Mouse (Mus musculus): ENCODE results near the gene Mfsd5. TPM values are rescaled to one million over a fixed set of nuclear protein-coding genes. Genes with fewer than 3 reads are reported as not detected.
A peak's percentile ranks its signal among the peaks of the same experiment; 100 is the strongest.

Gene Mfsd5
- polyA plus RNA-seq, 1 experiment from 2014 or later, result 61.8 TPM

GRCm38 (mm10) chr15:102247252-102248130, 31.8 kb upstream of the Mfsd5 start:
- DNase-seq (ENCODE audit: low spot score) (no peak), ATAC-seq (ENCODE audit: low FRiP score) (peak; percentile 29; the same call in 1 of the 2 replicates)
- peak overlapping the region; percentile 67 for H3K9ac ChIP-seq
- no peaks in the 10 kb centered on the region for H3K9me3 ChIP-seq (ENCODE audit: control insufficient read depth, low read length)
- H3K4me1 ChIP-seq (replicated peaks; ENCODE audit: control insufficient read depth, insufficient read depth, low read length), result peaks cover 38% of the 10 kb centered on the region; the same call in 1 of the 2 replicates
- WGBS, result under 1% methylated on average over 58 of the region's 65 CpGs
- H3K4me2 ChIP-seq (replicated peaks), result peak overlapping the region; percentile 98
- H3K36me3 ChIP-seq (replicated peaks; ENCODE audit: control insufficient read depth, insufficient read depth), result no peaks in the 10 kb centered on the region
- peaks cover 64% of the 10 kb centered on the region for H3K27me3 ChIP-seq (ENCODE audit: control insufficient read depth, insufficient read depth, low read length)
- peak overlapping the region; percentile 84 for H3K27ac ChIP-seq
- H3K4me3 ChIP-seq (replicated peaks; ENCODE audit: low read length), result peak overlapping the region; percentile 48

- Histone ChIP-seq H3K9me3 (ENCODE audit: control insufficient read depth, low read length) (no peaks in the 10 kb centered on the region), H3K4me2 (replicated peaks) (peak overlapping the region; percentile 98), H3K27ac (no peak overlapping the region), H3K4me3 (replicated peaks; ENCODE audit: low read length) (peak overlapping the region; percentile 48), H3K36me3 (replicated peaks; ENCODE audit: control insufficient read depth, insufficient read depth) (no peaks in the 10 kb centered on the region), H3K27me3 (ENCODE audit: control insufficient read depth, insufficient read depth, low read length) (peaks cover 61% of the 10 kb centered on the region), H3K4me1 (replicated peaks; ENCODE audit: control insufficient read depth, insufficient read depth, low read length) (peaks cover 36% of the 10 kb centered on the region; the same call in 1 of the 2 replicates), H3K9ac (peak overlapping the region; percentile 67)
- 9% methylated on average over 8 of the region's 8 CpGs for WGBS
- ATAC-seq (ENCODE audit: low FRiP score) (no peak), DNase-seq (ENCODE audit: low spot score) (no peak)
Observed at GRCm38 (mm10) chr15:102248131-102248811, 31.0 kb upstream of the Mfsd5 start.

DNA sequence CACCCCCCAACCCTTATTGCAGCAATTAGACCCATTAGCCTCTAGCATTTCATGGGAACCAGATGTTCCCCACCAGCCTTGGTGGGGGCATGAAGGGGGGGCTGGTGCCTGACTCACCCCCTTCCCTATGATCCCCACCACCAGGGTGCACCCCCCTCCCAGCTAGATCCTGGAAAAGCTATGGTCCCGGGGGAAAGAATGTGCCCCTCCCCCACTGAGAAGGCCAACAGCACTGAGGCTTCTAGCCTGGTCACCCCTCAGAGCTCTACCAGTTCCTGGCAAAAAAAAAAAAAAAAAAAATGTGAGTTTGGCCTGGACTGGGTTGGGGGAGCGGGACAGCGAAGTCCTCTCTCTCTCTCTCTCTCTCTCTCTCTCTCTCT, 30.5 kb upstream of the Mfsd5 start:
- peak overlapping the region; percentile 30 for H3K4me2 ChIP-seq (replicated peaks)
- H3K9ac ChIP-seq, result no peak overlapping the region
- no peaks in the 10 kb centered on the region for H3K36me3 ChIP-seq (replicated peaks; ENCODE audit: control insufficient read depth, insufficient read depth)
- ATAC-seq (ENCODE audit: low FRiP score), result no peak
- H3K27ac ChIP-seq, result no peak overlapping the region
- DNase-seq (ENCODE audit: low spot score), result no peak
- peaks cover 31% of the 10 kb centered on the region; the same call in 1 of the 2 replicates for H3K4me1 ChIP-seq (replicated peaks; ENCODE audit: control insufficient read depth, insufficient read depth, low read length)
- WGBS, result 12% methylated on average over 2 of the region's 3 CpGs
- peaks cover 56% of the 10 kb centered on the region for H3K27me3 ChIP-seq (ENCODE audit: control insufficient read depth, insufficient read depth, low read length)
- no peaks in the 10 kb centered on the region for H3K9me3 ChIP-seq (ENCODE audit: control insufficient read depth, low read length)
- no peak overlapping the region for H3K4me3 ChIP-seq (replicated peaks; ENCODE audit: low read length)

DNA sequence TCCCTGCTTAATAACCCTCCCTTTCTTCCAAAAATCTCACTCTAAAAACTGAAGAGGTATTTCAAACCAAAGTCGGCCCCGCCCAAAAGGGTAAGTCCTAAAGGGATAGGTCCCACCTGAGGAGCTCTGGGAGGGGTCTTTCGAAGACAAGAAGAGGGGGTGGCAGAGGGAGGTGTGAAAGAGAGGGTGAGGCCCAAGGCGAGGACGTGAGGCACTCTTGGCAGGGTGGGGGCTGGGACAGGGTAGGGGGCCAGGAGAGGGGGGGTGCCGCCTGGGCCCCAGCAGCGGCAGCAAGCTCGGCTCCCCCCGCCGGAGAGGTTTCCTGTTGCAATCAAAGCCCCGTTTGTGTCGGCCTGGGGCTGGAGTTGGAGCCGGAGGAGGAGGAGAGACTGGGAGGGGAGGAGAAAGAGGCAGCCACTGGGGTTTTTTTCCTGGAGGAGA, 30.0 kb upstream of the Mfsd5 start:
- Histone ChIP-seq H3K9ac (no peak overlapping the region), H3K9me3 (ENCODE audit: control insufficient read depth, low read length) (no peaks in the 10 kb centered on the region), H3K36me3 (replicated peaks; ENCODE audit: control insufficient read depth, insufficient read depth) (no peaks in the 10 kb centered on the region), H3K4me3 (replicated peaks; ENCODE audit: low read length) (no peak overlapping the region), H3K4me2 (replicated peaks) (peak overlapping the region; percentile 30), H3K27ac (peak overlapping the region; percentile 6; the same call in 1 of the 2 replicates), H3K27me3 (ENCODE audit: control insufficient read depth, insufficient read depth, low read length) (peaks cover 51% of the 10 kb centered on the region), H3K4me1 (replicated peaks; ENCODE audit: control insufficient read depth, insufficient read depth, low read length) (peaks cover 29% of the 10 kb centered on the region; the same call in 1 of the 2 replicates)
- no peak for ATAC-seq (ENCODE audit: low FRiP score)
- 2% methylated on average over 13 of the region's 13 CpGs for WGBS
- no peak for DNase-seq (ENCODE audit: low spot score)

GRCm38 (mm10) chr15:102249967-102250366, 29.3 kb upstream of the Mfsd5 start:
- 50% methylated on average over 9 of the region's 9 CpGs for WGBS
- H3K36me3 ChIP-seq (replicated peaks; ENCODE audit: control insufficient read depth, insufficient read depth), result no peaks in the 10 kb centered on the region
- peaks cover 22% of the 10 kb centered on the region; the same call in 1 of the 2 replicates for H3K4me1 ChIP-seq (replicated peaks; ENCODE audit: control insufficient read depth, insufficient read depth, low read length)
- DNase-seq (ENCODE audit: low spot score), result no peak
- peak overlapping the region; percentile 6; the same call in 1 of the 2 replicates for H3K27ac ChIP-seq
- peak overlapping the region; percentile 30; the same call in 1 of the 2 replicates for H3K4me2 ChIP-seq (replicated peaks)
- peaks cover 47% of the 10 kb centered on the region for H3K27me3 ChIP-seq (ENCODE audit: control insufficient read depth, insufficient read depth, low read length)
- no peak overlapping the region for H3K9ac ChIP-seq
- ATAC-seq (ENCODE audit: low FRiP score), result no peak
- no peak overlapping the region for H3K4me3 ChIP-seq (replicated peaks; ENCODE audit: low read length)
- no peaks in the 10 kb centered on the region for H3K9me3 ChIP-seq (ENCODE audit: control insufficient read depth, low read length)

DNA sequence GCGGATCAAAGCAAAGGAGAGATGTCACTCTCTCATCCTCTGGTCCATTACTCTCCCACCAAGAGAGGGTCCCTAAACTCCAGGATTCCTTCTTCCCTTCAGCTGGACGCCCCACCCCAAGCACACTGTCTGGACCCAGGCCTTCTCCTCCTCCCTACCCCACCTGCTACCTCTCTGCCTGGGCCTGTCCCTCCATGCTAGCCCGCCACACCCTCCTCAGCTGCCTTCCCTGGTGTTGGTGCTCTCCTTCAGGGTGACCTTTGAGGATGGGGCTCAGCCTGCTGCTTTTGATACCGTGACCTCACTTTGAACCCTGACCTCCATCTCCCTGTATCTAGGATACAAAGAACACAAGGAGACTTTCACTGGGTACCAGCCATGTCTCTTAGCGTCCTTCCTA, 28.7 kb upstream of the Mfsd5 start:
- no peak for DNase-seq (ENCODE audit: low spot score)
- H3K4me3 ChIP-seq (replicated peaks; ENCODE audit: low read length), result no peak overlapping the region
- peaks cover 16% of the 10 kb centered on the region; the same call in 1 of the 2 replicates for H3K4me1 ChIP-seq (replicated peaks; ENCODE audit: control insufficient read depth, insufficient read depth, low read length)
- no peak overlapping the region for H3K9ac ChIP-seq
- no peak overlapping the region for H3K4me2 ChIP-seq (replicated peaks)
- H3K27ac ChIP-seq, result no peak overlapping the region
- no peaks in the 10 kb centered on the region for H3K9me3 ChIP-seq (ENCODE audit: control insufficient read depth, low read length)
- no peak for ATAC-seq (ENCODE audit: low FRiP score)
- 56% methylated on average over 5 of the region's 5 CpGs for WGBS
- H3K36me3 ChIP-seq (replicated peaks; ENCODE audit: control insufficient read depth, insufficient read depth), result no peaks in the 10 kb centered on the region
- peaks cover 48% of the 10 kb centered on the region for H3K27me3 ChIP-seq (ENCODE audit: control insufficient read depth, insufficient read depth, low read length)

- Histone ChIP-seq H3K9ac (no peak overlapping the region), H3K4me1 (replicated peaks; ENCODE audit: control insufficient read depth, insufficient read depth, low read length) (0 out of 2 replicates have a peak, but pooled peaks cover 3% of the 10 kb centered on the region), H3K4me3 (replicated peaks; ENCODE audit: low read length) (no peak overlapping the region; the same call in 1 of the 2 replicates), H3K9me3 (ENCODE audit: control insufficient read depth, low read length) (no peaks in the 10 kb centered on the region), H3K4me2 (replicated peaks) (no peak overlapping the region), H3K27me3 (ENCODE audit: control insufficient read depth, insufficient read depth, low read length) (peaks cover 53% of the 10 kb centered on the region), H3K27ac (no peak overlapping the region), H3K36me3 (replicated peaks; ENCODE audit: control insufficient read depth, insufficient read depth) (no peaks in the 10 kb centered on the region)
- no peak for ATAC-seq (ENCODE audit: low FRiP score)
- DNase-seq (ENCODE audit: low spot score), result no peak
- WGBS, result 53% methylated on average over 14 of the region's 14 CpGs
Observed at GRCm38 (mm10) chr15:102255547-102256255, 23.6 kb upstream of the Mfsd5 start.

GRCm38 (mm10) chr15:102256431-102257201, 22.6 kb upstream of the Mfsd5 start:
- H3K27ac ChIP-seq, result peak overlapping the region; percentile 4; the same call in 1 of the 2 replicates
- H3K4me2 ChIP-seq (replicated peaks), result peak overlapping the region; percentile 83
- H3K27me3 ChIP-seq (ENCODE audit: control insufficient read depth, insufficient read depth, low read length), result peaks cover 50% of the 10 kb centered on the region
- H3K36me3 ChIP-seq (replicated peaks; ENCODE audit: control insufficient read depth, insufficient read depth), result no peaks in the 10 kb centered on the region
- no peaks in the 10 kb centered on the region for H3K9me3 ChIP-seq (ENCODE audit: control insufficient read depth, low read length)
- DNase-seq (ENCODE audit: low spot score) (no peak), ATAC-seq (ENCODE audit: low FRiP score) (no peak)
- H3K4me1 ChIP-seq (replicated peaks; ENCODE audit: control insufficient read depth, insufficient read depth, low read length), result 0 out of 2 replicates have a peak, but pooled peaks cover 3% of the 10 kb centered on the region
- 8% methylated on average over 22 of the region's 22 CpGs for WGBS
- H3K9ac ChIP-seq, result peak overlapping the region; percentile 65
- peak overlapping the region; percentile 52 for H3K4me3 ChIP-seq (replicated peaks; ENCODE audit: low read length)
